Comparison of ENCODE assay signal across 20 mouse cellular contexts in genomic region chr1:133446291-133446690, GRCm38 (mm10). TPM values are rescaled to one million over a fixed set of nuclear protein-coding genes. Genes with fewer than 3 reads are reported as not detected.
A peak's percentile ranks its signal among the peaks of the same experiment; 100 is the strongest.
DNase-seq lines count a peak whose midpoint lies in the region; ATAC-seq and TF ChIP-seq lines count a peak whose summit lies in the region.
"Had no signal": no experiment of that assay in that cellular context is flagged by ENCODE, and none has a peak within 500 bp of the region (broad histone marks: within the 10 kb centered on the region; RNA-seq: fewer than 3 reads in every experiment).

No protein-coding gene starts in this region.

- ATAC-seq in forebrain, embryonic 11.5 days (replicated peaks; ENCODE audit: low FRiP score) = no peak
- ATAC-seq in forebrain, postnatal 0 days = no peak
- no peak for ATAC-seq in hindbrain, embryonic 13.5 days (ENCODE audit: low FRiP score)
- ATAC-seq: CD4-positive, CD25-positive, alpha-beta regulatory T cell, adult 4 months; forebrain, embryonic 13.5 days; hindbrain, postnatal 0 days; inflammation-experienced regulatory T-cells, adult 6 months; intestine, embryonic 16.5 days had no signal

- no peaks in the 10 kb centered on the region for H3K36me3 ChIP-seq in forebrain, embryonic 11.5 days (ENCODE audit: control insufficient read depth, insufficient read depth, low read length)
- H3K36me3 ChIP-seq in forebrain, postnatal 0 days (ENCODE audit: insufficient read depth) = no peaks in the 10 kb centered on the region
- no peaks in the 10 kb centered on the region for H3K36me3 ChIP-seq in hindbrain, embryonic 10.5 days
- H3K36me3 ChIP-seq in hindbrain, embryonic 13.5 days = no peaks in the 10 kb centered on the region

- no peaks in the 10 kb centered on the region for H3K27me3 ChIP-seq in forebrain, embryonic 11.5 days (ENCODE audit: control insufficient read depth, insufficient read depth, low read length)
- H3K27me3 ChIP-seq in forebrain, postnatal 0 days (ENCODE audit: insufficient read depth, low read length) = no peaks in the 10 kb centered on the region
- H3K27me3 ChIP-seq in hindbrain, embryonic 10.5 days (ENCODE audit: insufficient read depth, poor library complexity, severe bottlenecking) = no peaks in the 10 kb centered on the region
- no peaks in the 10 kb centered on the region for H3K27me3 ChIP-seq in hindbrain, embryonic 13.5 days
- H3K27me3 ChIP-seq: forebrain, embryonic 13.5 days had no signal

- no peak overlapping the region for H3K27ac ChIP-seq in forebrain, embryonic 11.5 days (ENCODE audit: low read depth, low read length)
- no peak overlapping the region for H3K27ac ChIP-seq in forebrain, postnatal 0 days (ENCODE audit: low read depth, low read length)
- H3K27ac ChIP-seq in hindbrain, embryonic 10.5 days = 0 out of 2 replicates have a peak overlapping the region, but pooled peaks have one; percentile 5
- no peak overlapping the region for H3K27ac ChIP-seq in hindbrain, embryonic 13.5 days
- H3K27ac ChIP-seq: forebrain, embryonic 13.5 days; hindbrain, embryonic 14.5 days; hindbrain, postnatal 0 days had no signal

- peaks cover 7% of the 10 kb centered on the region; the same call in 1 of the 2 replicates for H3K4me1 ChIP-seq in forebrain, embryonic 11.5 days (replicated peaks; ENCODE audit: control insufficient read depth, insufficient read depth, low read length)
- no peaks in the 10 kb centered on the region for H3K4me1 ChIP-seq in forebrain, postnatal 0 days (ENCODE audit: insufficient read depth)
- H3K4me1 ChIP-seq in hindbrain, embryonic 10.5 days (replicated peaks) = peaks cover 19% of the 10 kb centered on the region
- peaks cover 7% of the 10 kb centered on the region for H3K4me1 ChIP-seq in hindbrain, embryonic 13.5 days (replicated peaks)

- H3K4me2 ChIP-seq in forebrain, embryonic 11.5 days (ENCODE audit: low read depth, low read length, severe bottlenecking) = no peak overlapping the region
- H3K4me2 ChIP-seq in forebrain, postnatal 0 days (ENCODE audit: low read depth) = no peak overlapping the region
- no peak overlapping the region for H3K4me2 ChIP-seq in hindbrain, embryonic 13.5 days
- H3K4me2 ChIP-seq: forebrain, embryonic 13.5 days; hindbrain, embryonic 14.5 days had no signal

- WGBS in forebrain, embryonic 11.5 days = 88% methylated on average over 4 of the region's 4 CpGs
- 62% methylated on average over 4 of the region's 4 CpGs for WGBS in forebrain, postnatal 0 days
- WGBS in hindbrain, embryonic 10.5 days = 89% methylated on average over 4 of the region's 4 CpGs
- 72% methylated on average over 4 of the region's 4 CpGs for WGBS in hindbrain, embryonic 13.5 days

- DNase-seq in forebrain, embryonic 11.5 days (ENCODE audit: low spot score) = peak; percentile 25
- no peak for DNase-seq in forebrain, postnatal 0 days
- DNase-seq in hindbrain, embryonic 10.5 days (ENCODE audit: low spot score) = no peak
- peak; percentile 33 for DNase-seq in gonadal fat pad, adult 2 months (ENCODE audit: low read depth)
- no peak for DNase-seq in kidney, postnatal 14 days
- DNase-seq: adrenal gland, adult 2 months; adrenal gland, postnatal 14 days; cerebellum, adult 11 months; cerebellum, adult 8-10 months; gastrocnemius, postnatal 10 days; heart, adult 18-20 months; kidney, adult 18-20 months had no signal

- no peaks in the 10 kb centered on the region for H3K9me3 ChIP-seq in forebrain, embryonic 11.5 days (ENCODE audit: control insufficient read depth, low read length)
- 0 out of 2 replicates have a peak, but pooled peaks cover 3% of the 10 kb centered on the region for H3K9me3 ChIP-seq in forebrain, postnatal 0 days (ENCODE audit: low read length)
- H3K9me3 ChIP-seq in hindbrain, embryonic 10.5 days = 0 out of 2 replicates have a peak, but pooled peaks cover 5% of the 10 kb centered on the region
- peaks cover 7% of the 10 kb centered on the region; the same call in 1 of the 2 replicates for H3K9me3 ChIP-seq in hindbrain, embryonic 13.5 days

- no peak overlapping the region for H3K9ac ChIP-seq in forebrain, embryonic 11.5 days (ENCODE audit: low read length)
- no peak overlapping the region for H3K9ac ChIP-seq in forebrain, postnatal 0 days
- H3K9ac ChIP-seq in hindbrain, embryonic 13.5 days = no peak overlapping the region
- H3K9ac ChIP-seq: forebrain, embryonic 13.5 days; hindbrain, embryonic 14.5 days had no signal

- no peak for TF ChIP-seq CTCF in forebrain, postnatal 0 days (IDR thresholded peaks at IDR 0.05; ENCODE audit: low read depth)

- H3K4me3 ChIP-seq in forebrain, embryonic 11.5 days (ENCODE audit: low read depth, low read length) = no peak overlapping the region
- H3K4me3 ChIP-seq in forebrain, postnatal 0 days (ENCODE audit: low read depth, low read length) = no peak overlapping the region
- H3K4me3 ChIP-seq in hindbrain, embryonic 10.5 days = no peak overlapping the region
- H3K4me3 ChIP-seq in hindbrain, embryonic 13.5 days = no peak overlapping the region
- H3K4me3 ChIP-seq: forebrain, embryonic 13.5 days had no signal

RNA-seq across cellular contexts. Expression of gene Sox13, which starts 22.1 kb away (rescaled TPM):
- polyA plus RNA-seq in forebrain, embryonic 11.5 days (2014; fragmentation: Nextera tagmentation; extraction: Ambion mirVana) = 12.3 TPM in 2 replicates
- total RNA-seq in forebrain, postnatal 0 days (2014; rRNA removed) = 8.0 and 9.7 TPM in 2 replicates
- 2.0 and 3.0 TPM in 2 replicates for polyA plus RNA-seq in forebrain, postnatal 0 days (2015; fragmentation: Nextera tagmentation; extraction: Ambion mirVana)
- 28.3 and 28.4 TPM in 2 replicates for polyA plus RNA-seq in hindbrain, embryonic 10.5 days (2016; fragmentation: Nextera tagmentation; extraction: Ambion mirVana)
- 7.9 and 8.0 TPM in 2 replicates for polyA plus RNA-seq in hindbrain, embryonic 13.5 days (2015; fragmentation: Nextera tagmentation; extraction: Ambion mirVana)
- polyA plus RNA-seq in gonadal fat pad, adult 2 months (2012; rRNA removed) = 45.6 and 61.2 TPM in 2 replicates
- total RNA-seq: MEL had no signal
- polyA plus RNA-seq: CD4-positive, CD25-positive, alpha-beta regulatory T cell, adult 4 months; inflammation-experienced regulatory T-cells, adult 6 months had no signal

Comparison
In these comparisons a context has a peak if more than half of its experiments do, and no peak if none do; other contexts are left out.
1. DNase-seq: peak in forebrain, embryonic 11.5 days (single experiment) and gonadal fat pad, adult 2 months (single experiment); none in forebrain, postnatal 0 days (single experiment), hindbrain, embryonic 10.5 days (single experiment) and kidney, postnatal 14 days (single experiment).